Mouse (Mus musculus) heart, embryonic 11.5 days (tissue): Measurements from ENCODE around the gene Zfp1. TPM values are rescaled to one million over a fixed set of nuclear protein-coding genes. Genes with fewer than 3 reads are reported as not detected.
A peak's percentile ranks its signal among the peaks of the same experiment; 100 is the strongest.

ENCODE experiments used
- ATAC-seq: fragments of 200-750 bp; cut with Nextera tagmentation; replicated peaks from 2 replicates; pipeline ENCODE4 v1.8.0; 2017; ENCODE audit warnings: moderate library complexity; ENCODE audit not compliant: insufficient number of reproducible peaks, low FRiP score, low TSS enrichment
- H3K27ac ChIP-seq: fragments of 300-500 bp; sonication (generic); 2 replicates; pipeline ENCODE4 v1.5.1; 2014; ENCODE audit warnings: mild to moderate bottlenecking, low read depth, low read length
- H3K27me3 ChIP-seq: fragments of 300-500 bp; sonication (generic); 2 replicates; pipeline ENCODE4 v1.6.1; 2014; ENCODE audit warnings: mild to moderate bottlenecking, low read length, mixed read lengths; ENCODE audit not compliant: control insufficient read depth, insufficient read depth
- H3K36me3 ChIP-seq: fragments of 300-500 bp; sonication (generic); 2 replicates; pipeline ENCODE4 v1.6.1; 2014; ENCODE audit warnings: mild to moderate bottlenecking, low read length, moderate library complexity, mixed read lengths; ENCODE audit not compliant: control insufficient read depth, insufficient read depth
- H3K4me1 ChIP-seq: fragments of 300-500 bp; sonication (generic); 2 replicates; pipeline ENCODE4 v1.6.1; 2014; ENCODE audit warnings: low read length; ENCODE audit not compliant: control insufficient read depth, insufficient read depth
- H3K4me2 ChIP-seq: fragments of 300-500 bp; sonication (generic); 2 replicates; pipeline ENCODE4 v1.6.1; 2014; ENCODE audit warnings: mild to moderate bottlenecking, moderate library complexity
- H3K4me3 ChIP-seq: fragments of 300-500 bp; sonication (generic); 2 replicates; pipeline ENCODE4 v1.5.1; 2014; ENCODE audit warnings: low read depth, low read length
- H3K9ac ChIP-seq: fragments of 300-500 bp; sonication (generic); 2 replicates; pipeline ENCODE4 v1.6.1; 2014; ENCODE audit warnings: mild to moderate bottlenecking, low read depth, low read length, moderate library complexity
- H3K9me3 ChIP-seq: fragments of 300-500 bp; sonication (generic); replicated peaks from 2 replicates; pipeline ENCODE4 v1.6.1; 2016; ENCODE audit warnings: low read length; ENCODE audit not compliant: control insufficient read depth
- WGBS: fragments of 180-500 bp; shearing (Covaris S2); extraction: QIAGEN DNeasy Blood & Tissue Kit; methylation state at CpG from one replicate; pipeline ENCODE4 v1.1.7; 2014; ENCODE audit not compliant: insufficient replicate concordance; 5-methylcytosine and 5-hydroxymethylcytosine counted together
- polyA plus RNA-seq: library from polyadenylated mRNA; unstranded; fragments of >200 nt; fragmentation: Nextera tagmentation; extraction: Ambion mirVana; gene quantifications from 2 replicates; pipeline ENCODE4 v1.2.1, GENCODE M21; 2014

Gene Zfp1
- polyA plus RNA-seq, 1 experiment from 2014 or later, result 16.5 TPM

- no peaks in the 10 kb centered on the region for H3K9me3 ChIP-seq
- H3K27me3 ChIP-seq, result no peaks in the 10 kb centered on the region
- no peak for ATAC-seq
- H3K9ac ChIP-seq, result no peak overlapping the region
- H3K36me3 ChIP-seq, result peaks cover 51% of the 10 kb centered on the region
- H3K4me3 ChIP-seq, result no peak overlapping the region
- H3K4me1 ChIP-seq, result peaks cover 31% of the 10 kb centered on the region
- no peak overlapping the region for H3K27ac ChIP-seq
- WGBS, result 88% methylated on average over 25 of the region's 25 CpGs
- no peak overlapping the region for H3K4me2 ChIP-seq
These were observed 70.6 kb downstream of the Zfp1 start for GRCm38 (mm10) chr8:111713817-111714216.

GRCm38 (mm10) chr8:111714295-111714694 is 71.1 kb downstream of the Zfp1 start:
- H3K9me3 ChIP-seq, result no peaks in the 10 kb centered on the region
- no peaks in the 10 kb centered on the region for H3K27me3 ChIP-seq
- WGBS, result 90% methylated on average over 12 of the region's 12 CpGs
- no peak overlapping the region for H3K4me3 ChIP-seq
- ATAC-seq, result no peak
- H3K4me1 ChIP-seq, result peaks cover 33% of the 10 kb centered on the region
- H3K9ac ChIP-seq, result no peak overlapping the region
- H3K4me2 ChIP-seq, result no peak overlapping the region
- H3K36me3 ChIP-seq, result peaks cover 46% of the 10 kb centered on the region
- H3K27ac ChIP-seq, result no peak overlapping the region

- Histone ChIP-seq H3K4me2 (no peak overlapping the region), H3K9ac (no peak overlapping the region), H3K9me3 (no peaks in the 10 kb centered on the region), H3K27ac (peak overlapping the region; percentile 100; the same call in 1 of the 2 replicates), H3K36me3 (peaks cover 54% of the 10 kb centered on the region), H3K4me1 (peaks cover 44% of the 10 kb centered on the region), H3K4me3 (no peak overlapping the region), H3K27me3 (no peaks in the 10 kb centered on the region)
- ATAC-seq, result no peak
- 80% methylated on average over 13 of the region's 13 CpGs for WGBS
These were observed 72.3 kb downstream of the Zfp1 start for GRCm38 (mm10) chr8:111715514-111715913.

- Histone ChIP-seq H3K4me1 (peaks cover 48% of the 10 kb centered on the region), H3K27ac (peak overlapping the region; percentile 100), H3K27me3 (no peaks in the 10 kb centered on the region), H3K4me3 (peak overlapping the region; percentile 5; the same call in 1 of the 2 replicates), H3K9ac (peak overlapping the region; percentile 73), H3K9me3 (no peaks in the 10 kb centered on the region), H3K36me3 (peaks cover 50% of the 10 kb centered on the region), H3K4me2 (peak overlapping the region; percentile 56)
- ATAC-seq, result peak; percentile 57; the same call in 1 of the 2 replicates
- 26% methylated on average over 10 of the region's 10 CpGs for WGBS
These were observed 73.6 kb downstream of the Zfp1 start for GRCm38 (mm10) chr8:111716603-111717487.

GRCm38 (mm10) chr8:111717488-111717792 is 74.2 kb downstream of the Zfp1 start:
- no peak for ATAC-seq
- 54% methylated on average over 4 of the region's 4 CpGs for WGBS
- Histone ChIP-seq H3K27ac (peak overlapping the region; percentile 100), H3K36me3 (peaks cover 46% of the 10 kb centered on the region), H3K4me1 (peaks cover 48% of the 10 kb centered on the region), H3K4me2 (peak overlapping the region; percentile 56), H3K9ac (peak overlapping the region; percentile 73), H3K4me3 (no peak overlapping the region), H3K27me3 (no peaks in the 10 kb centered on the region), H3K9me3 (no peaks in the 10 kb centered on the region)

- H3K36me3 ChIP-seq, result peaks cover 44% of the 10 kb centered on the region
- H3K4me2 ChIP-seq, result peak overlapping the region; percentile 56
- no peak overlapping the region for H3K4me3 ChIP-seq
- H3K4me1 ChIP-seq, result peaks cover 46% of the 10 kb centered on the region
- peak overlapping the region; percentile 73; the same call in 1 of the 2 replicates for H3K9ac ChIP-seq
- no peak for ATAC-seq
- peak overlapping the region; percentile 100 for H3K27ac ChIP-seq
- no peaks in the 10 kb centered on the region for H3K27me3 ChIP-seq
- H3K9me3 ChIP-seq, result no peaks in the 10 kb centered on the region
- WGBS, result 37% methylated on average over 6 of the region's 6 CpGs
These were observed 74.7 kb downstream of the Zfp1 start for GRCm38 (mm10) chr8:111717866-111718265.

- Histone ChIP-seq H3K9me3 (no peaks in the 10 kb centered on the region), H3K4me2 (no peak overlapping the region), H3K27ac (0 out of 2 replicates have a peak overlapping the region, but pooled peaks have one; percentile 41), H3K36me3 (peaks cover 33% of the 10 kb centered on the region), H3K9ac (no peak overlapping the region), H3K4me3 (no peak overlapping the region), H3K27me3 (no peaks in the 10 kb centered on the region), H3K4me1 (peaks cover 45% of the 10 kb centered on the region)
- ATAC-seq, result no peak
- 60% methylated on average over 5 of the region's 5 CpGs for WGBS
These were observed 75.7 kb downstream of the Zfp1 start for GRCm38 (mm10) chr8:111718937-111719336.

GRCm38 (mm10) chr8:111720115-111720544 is 76.9 kb downstream of the Zfp1 start:
- Histone ChIP-seq H3K27ac (peak overlapping the region; percentile 47), H3K9ac (no peak overlapping the region), H3K4me3 (no peak overlapping the region), H3K36me3 (peaks cover 21% of the 10 kb centered on the region), H3K4me1 (peaks cover 56% of the 10 kb centered on the region), H3K9me3 (no peaks in the 10 kb centered on the region), H3K4me2 (no peak overlapping the region), H3K27me3 (no peaks in the 10 kb centered on the region)
- 48% methylated on average over 4 of the region's 4 CpGs for WGBS
- ATAC-seq, result no peak
